Mouse (Mus musculus) G1E (cell line): ENCODE measurements at regions not wholly inside any gene's neighbourhood (a gene's known extent, or its start where the extent isn't known, plus 50 kb on each side); places are given as distances from the start of the nearest gene placed in this dataset.

Source experiments
- CTCF ChIP-seq: IDR thresholded peaks from 2 replicates; pipeline ENCODE4 v1.5.1; 2012; ENCODE audit warnings: low read depth, low read length, inconsistent platforms, mixed read lengths
- GATA1 ChIP-seq: IDR thresholded peaks from 2 replicates; pipeline ENCODE4 v1.6.1; 2012; ENCODE audit warnings: borderline replicate concordance, low read length, inconsistent platforms, mixed read lengths
- GATA2 ChIP-seq: IDR thresholded peaks from 2 replicates; pipeline ENCODE4 v1.6.1; 2012; ENCODE audit warnings: low read depth, low read length, inconsistent platforms, borderline replicate concordance
- POLR2AphosphoS5 ChIP-seq: IDR thresholded peaks from 2 replicates; pipeline ENCODE4 v1.6.1; 2012; ENCODE audit warnings: low read depth, low read length, inconsistent platforms; ENCODE audit not compliant: insufficient replicate concordance

- TF ChIP-seq CTCF = no peak
- no peak for TF ChIP-seq GATA1
- TF ChIP-seq GATA2 = no peak
- no peak for TF ChIP-seq POLR2AphosphoS5
Observed at GRCm38 (mm10) chr8:36304809-36305208, 539.2 kb downstream of the Gm19410 start.
